Mouse (Mus musculus): ENCODE data around the gene Olfr1451.
"Not testable (repeated sequence)": the region's sequence is repeated elsewhere in the genome, so short reads cannot be mapped to it uniquely, and the experiment has no call there.

Olfr1451 gene

DNA sequence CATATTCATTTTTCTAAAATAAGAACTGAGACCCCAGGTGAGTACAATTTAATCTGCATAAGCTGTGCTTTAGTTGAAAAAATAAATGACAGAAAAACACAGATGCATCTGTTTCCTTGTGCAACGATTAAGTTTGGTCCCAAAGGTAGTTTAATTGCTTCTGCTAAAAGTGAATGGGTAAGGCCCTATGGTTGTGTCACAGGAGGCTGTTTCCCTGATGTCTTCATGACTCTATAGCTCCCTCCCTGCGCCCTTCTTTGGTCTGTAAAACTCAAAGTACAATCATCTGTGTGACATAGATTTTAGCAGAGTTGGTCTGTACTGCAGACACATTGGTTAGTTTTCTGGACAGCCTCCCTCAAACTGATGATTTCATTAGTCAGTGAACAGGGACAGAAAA, at the start of gene Olfr1451:
Olfr1451 (plus strand) TSS at position 301 of the 400 bp plus-strand sequence.
- DNase-seq (ENCODE audit: low read depth, low spot score) = no peak

DNA sequence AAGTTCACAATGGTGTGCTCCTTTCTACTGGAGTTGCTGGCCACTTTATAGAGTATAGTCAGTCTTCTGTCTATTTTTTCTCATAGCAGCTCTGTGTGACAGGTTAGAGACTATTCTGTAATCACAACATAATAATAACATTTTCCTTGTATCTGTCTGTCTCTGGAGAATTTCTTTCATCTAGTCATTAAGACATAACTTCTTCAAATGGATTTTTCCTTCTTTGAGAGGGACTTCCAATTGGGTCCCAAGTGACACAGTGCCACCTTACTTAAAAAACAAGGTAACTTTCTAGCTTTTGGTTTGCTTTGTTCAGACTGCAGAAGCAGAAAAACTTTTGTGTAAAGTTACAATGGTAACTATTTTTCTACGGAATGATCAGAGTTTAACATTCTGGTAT, 44.9 kb upstream of the Olfr1451 start, which contains the start of gene Olfr1450:
Olfr1450 (plus strand) TSS at position 301 of the 400 bp plus-strand sequence.
- no peak for DNase-seq (ENCODE audit: low read depth, low spot score)

DNA sequence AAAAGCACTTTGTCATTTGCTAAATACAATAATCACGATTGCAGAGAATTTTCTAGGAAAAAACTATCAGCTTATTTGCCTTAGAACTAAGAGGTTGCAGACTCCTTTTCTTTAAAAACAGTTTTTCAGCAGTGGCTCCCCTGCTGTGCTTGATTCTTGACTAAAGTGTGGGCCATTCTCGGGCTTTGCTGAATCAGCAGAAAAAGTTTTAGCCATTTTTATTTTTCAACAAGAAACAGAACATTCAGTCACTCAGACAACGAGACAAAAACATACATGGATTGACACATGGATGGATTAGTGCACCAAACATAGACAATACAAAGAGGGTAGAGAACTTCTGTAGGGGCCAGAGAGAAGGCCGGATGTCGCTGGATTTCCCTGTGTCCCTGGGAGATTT, 24.7 kb upstream of the Olfr1451 start:
- not testable (repeated sequence) for DNase-seq (ENCODE audit: low read depth, low spot score)

DNA sequence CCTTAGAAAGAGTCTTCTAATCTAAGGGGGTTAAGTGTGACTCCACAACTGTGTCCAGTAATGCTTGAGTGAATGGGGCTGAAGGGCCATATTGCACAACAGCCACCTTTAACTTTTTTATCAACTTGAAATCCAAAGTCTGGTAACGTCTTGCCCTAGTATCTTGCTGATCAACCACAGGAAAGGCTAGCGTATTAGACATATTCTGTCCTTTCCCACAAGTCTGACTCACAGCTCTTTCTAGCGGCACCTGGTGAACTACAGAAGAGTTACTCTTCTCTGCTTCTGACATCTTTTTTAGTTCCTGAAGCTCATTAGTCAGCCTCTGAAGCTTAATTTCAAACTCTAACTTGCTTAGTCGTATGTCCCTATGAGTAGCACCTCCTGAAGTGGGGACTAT, 2.5 kb upstream of the Olfr1451 start:
- not testable (repeated sequence) for DNase-seq (ENCODE audit: low read depth, low spot score)

DNA sequence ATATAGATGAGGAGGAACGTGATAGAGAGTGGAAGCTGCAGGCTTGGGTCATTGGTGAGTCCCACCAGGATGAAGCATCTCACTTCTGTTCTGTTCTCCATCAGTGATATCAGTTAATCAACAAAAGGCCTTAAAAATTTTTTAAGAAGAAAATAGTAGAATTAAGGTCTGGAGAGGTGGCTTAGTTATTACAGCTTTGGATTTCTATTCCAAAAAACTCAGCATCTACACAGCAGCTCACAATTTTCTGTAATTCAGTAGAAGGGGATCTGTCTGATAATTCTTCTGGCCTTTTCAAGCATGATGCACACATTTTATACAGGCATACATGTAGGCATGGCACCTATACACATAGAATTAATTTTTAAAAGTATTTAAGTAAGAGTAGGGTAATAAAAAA, 33.4 kb downstream of the Olfr1451 start, which contains the start of gene Olfr1453:
Olfr1453 (minus strand) TSS at position 101 of the 400 bp plus-strand sequence.
- no peak for DNase-seq (ENCODE audit: low read depth, low spot score)
